Mouse (Mus musculus): Measurements from ENCODE around the gene Kdm5c.
A peak's percentile ranks its signal among the peaks of the same experiment; 100 is the strongest.
"Not testable (repeated sequence)": the region's sequence is repeated elsewhere in the genome, so short reads cannot be mapped to it uniquely, and the experiment has no call there.

Kdm5c gene

GRCm38 (mm10) chrX:152232781-152233763, at the start of gene Kdm5c:
TSS of gene Kdm5c (plus strand) at chrX:152233020.
- peak; percentile 89 for DNase-seq

- DNase-seq: no peak
These were observed 45.7 kb upstream of the Kdm5c start for GRCm38 (mm10) chrX:152187151-152187550.

- DNase-seq: no peak
These were observed 41.6 kb upstream of the Kdm5c start for GRCm38 (mm10) chrX:152191266-152191665.

- no peak for DNase-seq
These were observed 34.8 kb upstream of the Kdm5c start for GRCm38 (mm10) chrX:152197814-152198648.

- no peak for DNase-seq
These were observed 30.9 kb upstream of the Kdm5c start for GRCm38 (mm10) chrX:152201737-152202421.

GRCm38 (mm10) chrX:152202422-152203103, 30.3 kb upstream of the Kdm5c start:
- no peak for DNase-seq

GRCm38 (mm10) chrX:152203247-152203646, 29.6 kb upstream of the Kdm5c start:
- DNase-seq: no peak

- no peak for DNase-seq
These were observed 27.3 kb upstream of the Kdm5c start for GRCm38 (mm10) chrX:152205486-152205885.

GRCm38 (mm10) chrX:152214703-152215102, 18.1 kb upstream of the Kdm5c start:
- DNase-seq: no peak

GRCm38 (mm10) chrX:152218529-152218928, 14.3 kb upstream of the Kdm5c start:
- DNase-seq: no peak

GRCm38 (mm10) chrX:152221721-152222120, 11.1 kb upstream of the Kdm5c start:
- DNase-seq: no peak

GRCm38 (mm10) chrX:152222226-152222625, 10.6 kb upstream of the Kdm5c start:
- DNase-seq: no peak

- no peak for DNase-seq
These were observed 9.5 kb upstream of the Kdm5c start for GRCm38 (mm10) chrX:152223313-152223712.

GRCm38 (mm10) chrX:152224280-152224679, 8.5 kb upstream of the Kdm5c start:
- no peak for DNase-seq

- no peak for DNase-seq
These were observed 1.3 kb downstream of the Kdm5c start for GRCm38 (mm10) chrX:152234125-152234524.

GRCm38 (mm10) chrX:152235758-152236157, 2.9 kb downstream of the Kdm5c start:
- no peak for DNase-seq

GRCm38 (mm10) chrX:152243140-152243539, 10.3 kb downstream of the Kdm5c start:
- not testable (repeated sequence) for DNase-seq

- DNase-seq: no peak
These were observed 11.8 kb downstream of the Kdm5c start for GRCm38 (mm10) chrX:152244492-152245189.

- no peak for DNase-seq
These were observed 38.4 kb downstream of the Kdm5c start for GRCm38 (mm10) chrX:152271189-152271588.

- DNase-seq: no peak
These were observed 46.6 kb downstream of the Kdm5c start for GRCm38 (mm10) chrX:152279384-152279783.

GRCm38 (mm10) chrX:152284746-152285145, 51.9 kb downstream of the Kdm5c start:
- no peak for DNase-seq

- DNase-seq: not testable (repeated sequence)
These were observed 54.2 kb downstream of the Kdm5c start for GRCm38 (mm10) chrX:152287026-152287425.
